Mouse (Mus musculus) layer of hippocampus, adult 11-12 months (tissue): ENCODE measurements around the gene Dnase1l3.

ENCODE experiments used
- DNase-seq: peaks from one replicate; pipeline ENCODE4 v3.0.0; 2022; ENCODE audit warnings: low spot score

Gene Dnase1l3

GRCm38 (mm10) chr14:7977471-7977870 is 16.9 kb downstream of the Dnase1l3 start:
- DNase-seq = no peak

- DNase-seq = no peak
These were observed 19.2 kb downstream of the Dnase1l3 start for GRCm38 (mm10) chr14:7975177-7975576.

- DNase-seq = no peak
These were observed 19.7 kb downstream of the Dnase1l3 start for GRCm38 (mm10) chr14:7974643-7975042.

GRCm38 (mm10) chr14:7971889-7972493 is 22.4 kb downstream of the Dnase1l3 start:
- no peak for DNase-seq

- peak; percentile 84 for DNase-seq
These were observed 30.0 kb downstream of the Dnase1l3 start for GRCm38 (mm10) chr14:7964219-7964889.

- no peak for DNase-seq
These were observed 31.2 kb downstream of the Dnase1l3 start for GRCm38 (mm10) chr14:7963160-7963559.

- DNase-seq = no peak
These were observed 31.7 kb downstream of the Dnase1l3 start for GRCm38 (mm10) chr14:7962626-7963025.

- DNase-seq = no peak
These were observed 32.7 kb downstream of the Dnase1l3 start for GRCm38 (mm10) chr14:7961714-7962113.

- peak; percentile 53 for DNase-seq
These were observed 33.8 kb downstream of the Dnase1l3 start for GRCm38 (mm10) chr14:7960616-7961015.

- DNase-seq = no peak
These were observed 37.3 kb downstream of the Dnase1l3 start, which contains the start of gene Gm45521 for GRCm38 (mm10) chr14:7957049-7957448. Gene Gm45521, plus strand, starts transcription at chr14:7957288.

- DNase-seq = no peak
These were observed 37.9 kb downstream of the Dnase1l3 start for GRCm38 (mm10) chr14:7956427-7956826.

GRCm38 (mm10) chr14:7954071-7954471 is 40.3 kb downstream of the Dnase1l3 start:
- DNase-seq = no peak

GRCm38 (mm10) chr14:7952610-7953254 is 41.6 kb downstream of the Dnase1l3 start:
- DNase-seq = no peak

- DNase-seq = no peak
These were observed 43.1 kb downstream of the Dnase1l3 start for GRCm38 (mm10) chr14:7951234-7951633.

- DNase-seq = no peak
These were observed 49.1 kb downstream of the Dnase1l3 start for GRCm38 (mm10) chr14:7945261-7945660.

- peak; percentile 71 for DNase-seq
These were observed 49.9 kb downstream of the Dnase1l3 start for GRCm38 (mm10) chr14:7944349-7945039.

GRCm38 (mm10) chr14:7943801-7944135 is 50.6 kb downstream of the Dnase1l3 start:
- DNase-seq = no peak

- peak; percentile 43 for DNase-seq
These were observed 51.1 kb downstream of the Dnase1l3 start for GRCm38 (mm10) chr14:7943101-7943800.

- no peak for DNase-seq
These were observed 53.0 kb downstream of the Dnase1l3 start for GRCm38 (mm10) chr14:7941413-7941812.

GRCm38 (mm10) chr14:7938809-7939784 is 55.3 kb downstream of the Dnase1l3 start:
- DNase-seq = no peak
